Mouse (Mus musculus) layer of hippocampus, adult 11-12 months (tissue): ENCODE results near the gene Rps8.
"Not testable (repeated sequence)": the region's sequence is repeated elsewhere in the genome, so short reads cannot be mapped to it uniquely, and the experiment has no call there.

Source experiments
- DNase-seq: peaks from one replicate; pipeline ENCODE4 v3.0.0; 2022; ENCODE audit warnings: low spot score

Gene Rps8

DNA sequence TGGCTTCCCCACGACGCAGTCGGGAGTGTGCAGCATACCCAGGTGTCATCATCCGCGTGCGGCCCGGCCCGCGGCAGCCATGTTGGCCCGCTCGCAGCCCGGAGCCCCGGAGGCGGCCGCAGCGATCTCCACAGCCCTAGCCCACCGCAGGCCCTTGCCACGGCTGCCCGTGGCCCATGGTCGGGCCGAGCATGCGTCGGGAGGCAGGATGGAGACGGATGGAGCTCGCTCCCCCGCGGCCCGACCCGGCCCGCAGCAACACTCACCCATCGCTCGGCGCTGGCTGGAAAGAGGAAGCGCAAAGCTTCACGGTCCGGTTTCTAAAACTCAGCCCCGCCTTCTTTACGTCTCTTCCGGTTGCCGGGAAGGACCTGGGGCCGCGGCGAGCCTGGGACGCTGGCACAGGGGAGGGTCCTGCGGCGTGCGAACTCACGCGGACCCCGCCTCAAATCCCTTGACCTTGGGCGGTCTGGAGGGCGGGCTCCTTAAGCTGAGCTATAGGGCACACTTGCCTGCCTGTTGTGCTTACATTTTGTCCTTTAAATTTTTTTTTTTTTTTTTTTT, at the start of gene Rps8:
Rps8 (minus strand) TSS at position 452 of the 564 bp plus-strand sequence.
- DNase-seq = peak; percentile 87

DNA sequence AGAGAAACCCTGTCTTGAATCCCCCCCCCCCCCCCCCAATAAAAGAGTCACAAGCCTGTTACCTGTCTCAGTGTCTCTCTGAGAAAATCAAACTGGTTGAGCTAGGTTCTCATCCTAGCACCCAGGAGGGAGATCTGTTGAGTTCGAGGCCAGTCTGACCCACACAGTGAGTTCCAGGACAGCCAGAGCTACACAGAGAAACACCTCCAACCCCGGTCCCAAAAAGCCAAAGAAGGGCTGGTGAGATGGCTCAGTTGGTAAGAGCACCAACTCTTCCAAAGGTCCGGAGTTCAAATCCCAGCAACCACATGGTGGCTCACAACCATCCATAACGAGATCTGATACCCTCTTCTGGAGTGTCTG, 46.9 kb upstream of the Rps8 start:
- DNase-seq = no peak

DNA sequence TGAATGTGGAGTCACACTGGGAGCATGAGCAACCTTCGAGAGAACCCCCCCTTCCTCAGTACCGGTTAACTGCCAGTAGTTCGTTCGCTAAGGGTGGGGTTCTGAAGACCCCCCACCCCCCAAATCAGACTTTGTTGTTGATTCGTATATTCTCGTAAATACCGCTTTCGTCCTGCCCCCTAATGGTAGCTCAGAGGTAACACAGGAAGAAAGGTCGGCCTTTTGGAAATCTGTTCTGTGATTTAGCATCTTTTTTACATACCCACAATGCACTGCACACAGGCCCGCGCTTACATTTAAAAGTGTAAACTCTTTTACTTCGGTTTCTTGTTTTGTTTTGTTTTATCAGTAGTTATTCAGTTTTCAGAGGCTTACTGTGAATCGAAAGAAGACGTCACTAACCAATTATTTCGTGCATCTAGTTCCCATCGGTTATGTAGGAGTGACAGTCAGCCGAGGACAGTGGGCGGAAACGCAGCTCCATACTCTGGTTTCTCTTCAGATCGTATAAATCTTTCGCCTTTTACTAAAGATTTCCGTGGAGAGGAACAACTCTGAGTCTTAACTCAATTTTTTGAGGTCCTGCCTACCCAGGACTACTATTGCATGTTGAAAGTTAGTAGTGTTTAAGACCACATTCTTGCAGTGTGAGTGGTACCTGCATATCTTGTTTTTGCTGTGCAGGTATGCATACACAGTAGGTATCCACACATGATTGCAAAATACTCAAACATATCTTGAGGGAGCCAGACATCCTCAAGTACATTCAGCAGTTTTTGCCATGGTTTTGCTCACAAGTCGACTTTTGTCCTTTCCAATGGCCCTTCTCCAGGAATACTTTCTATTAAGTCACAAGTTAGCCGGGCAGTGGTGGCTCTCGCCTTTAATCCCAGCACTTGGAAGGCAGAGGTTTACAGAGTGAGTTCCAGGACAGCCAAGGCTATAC, 46.3 kb upstream of the Rps8 start:
- peak; percentile 47 for DNase-seq

DNA sequence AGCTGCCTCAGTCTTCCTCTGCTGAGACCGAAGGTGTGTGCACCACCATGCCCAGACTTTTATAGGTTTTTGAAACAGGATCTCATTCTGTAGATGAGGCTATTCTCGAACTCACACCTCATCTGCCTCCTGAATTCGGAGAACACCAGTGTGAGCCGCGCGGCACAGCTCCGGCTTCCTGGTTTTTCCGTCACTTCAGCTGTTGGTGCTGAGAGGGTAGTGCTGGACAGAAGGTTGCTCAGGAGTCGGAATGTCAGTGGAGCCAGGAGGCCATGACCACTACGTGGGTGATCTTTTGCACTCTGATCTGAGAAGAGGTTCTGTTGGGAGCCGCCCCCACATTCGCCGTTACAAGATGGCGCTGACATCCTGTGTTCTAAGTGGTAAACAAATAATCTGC, 35.8 kb upstream of the Rps8 start:
- no peak for DNase-seq

DNA sequence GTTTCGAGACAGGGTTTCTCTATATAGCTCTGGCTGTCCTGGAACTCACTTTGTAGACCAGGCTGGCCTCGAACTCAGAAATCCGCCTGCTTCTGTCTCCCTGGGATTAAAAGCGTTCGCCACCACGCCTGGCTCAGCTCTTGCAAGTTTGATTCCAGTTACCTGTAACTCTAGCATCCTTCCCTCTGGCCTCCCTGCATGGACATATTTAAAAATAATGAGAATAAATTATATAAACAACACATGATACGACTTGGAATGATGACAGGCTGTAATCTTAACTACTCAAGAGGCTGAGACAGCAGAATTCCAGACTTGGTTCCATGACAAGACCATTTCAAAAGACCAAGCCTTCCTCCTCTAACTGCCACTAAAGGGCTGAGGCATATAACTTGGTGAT, 34.6 kb upstream of the Rps8 start:
- DNase-seq = no peak

DNA sequence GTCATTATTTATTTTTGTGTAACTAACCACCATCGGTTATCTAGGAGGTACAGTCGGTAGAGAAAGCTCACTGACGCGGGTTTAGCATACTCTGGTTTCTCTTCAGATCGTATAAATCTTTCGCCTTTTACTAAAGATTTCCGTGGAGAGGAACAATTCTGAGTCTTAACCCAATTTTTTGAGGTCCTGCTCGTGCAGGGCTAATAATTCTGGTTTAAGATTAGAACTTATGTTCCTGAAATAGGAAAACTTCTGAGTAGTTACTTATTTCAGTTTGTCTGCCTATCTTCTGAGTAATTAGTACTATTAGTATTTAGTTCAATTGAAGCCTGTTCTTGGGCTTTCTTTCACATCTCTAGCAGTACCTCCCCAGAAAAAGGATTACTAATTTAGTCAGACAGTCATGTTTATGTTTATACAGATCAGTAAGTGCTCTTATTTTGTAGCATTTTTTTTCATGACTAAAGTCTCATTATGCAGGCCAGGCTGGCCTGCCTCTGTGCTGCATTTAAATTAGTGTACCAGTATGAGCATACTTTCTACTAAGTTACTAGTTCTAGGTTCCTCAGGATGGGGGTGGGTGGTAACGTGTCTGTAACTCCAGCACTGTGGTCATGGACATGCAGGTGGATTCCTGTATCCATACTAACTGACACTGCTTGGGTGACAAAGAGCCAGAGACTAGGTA, 34.0 kb upstream of the Rps8 start:
- peak; percentile 39 for DNase-seq

DNA sequence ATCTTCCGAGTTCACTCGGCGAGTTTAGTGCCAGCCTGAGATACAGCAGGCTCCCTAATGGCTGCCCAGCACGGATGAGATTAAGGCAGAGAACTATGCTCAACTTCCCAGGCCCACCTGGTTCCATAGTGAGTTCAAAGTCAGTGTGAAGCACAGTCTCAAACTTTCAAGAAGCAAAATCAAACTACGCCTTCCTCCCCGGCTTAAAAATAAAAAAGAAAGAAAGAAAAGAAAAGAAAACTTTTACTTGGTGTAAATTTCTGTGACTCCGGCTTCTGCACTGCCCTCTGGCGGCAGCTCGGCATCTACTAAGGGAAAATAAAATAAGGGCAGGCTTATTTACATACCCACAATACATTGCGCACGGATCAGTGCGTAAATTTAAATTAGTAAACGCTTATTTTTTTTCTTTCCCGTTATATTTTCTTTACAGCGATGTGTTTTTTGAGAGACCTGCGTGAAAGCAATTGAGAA, 33.4 kb upstream of the Rps8 start:
- DNase-seq = peak; percentile 88

DNA sequence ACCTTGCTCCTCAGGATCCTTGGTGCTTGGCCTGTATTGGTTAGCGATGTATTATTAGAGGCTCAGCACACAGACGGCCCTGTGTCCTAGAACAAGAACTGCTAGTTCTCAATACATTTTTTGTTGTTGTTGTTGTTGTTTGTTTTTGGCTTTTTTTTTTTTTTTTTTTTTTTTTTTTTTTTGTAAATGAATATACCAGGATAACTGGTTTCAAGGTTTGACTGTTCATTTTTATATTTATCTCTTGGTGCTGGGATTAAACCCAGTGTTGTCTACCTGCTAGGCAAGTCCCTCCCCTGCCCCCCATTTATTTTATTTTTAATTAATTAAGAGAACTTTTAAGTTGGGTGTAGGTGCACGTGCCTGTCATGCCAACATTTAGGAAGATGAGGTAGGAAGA, 32.9 kb upstream of the Rps8 start:
- DNase-seq = no peak

DNA sequence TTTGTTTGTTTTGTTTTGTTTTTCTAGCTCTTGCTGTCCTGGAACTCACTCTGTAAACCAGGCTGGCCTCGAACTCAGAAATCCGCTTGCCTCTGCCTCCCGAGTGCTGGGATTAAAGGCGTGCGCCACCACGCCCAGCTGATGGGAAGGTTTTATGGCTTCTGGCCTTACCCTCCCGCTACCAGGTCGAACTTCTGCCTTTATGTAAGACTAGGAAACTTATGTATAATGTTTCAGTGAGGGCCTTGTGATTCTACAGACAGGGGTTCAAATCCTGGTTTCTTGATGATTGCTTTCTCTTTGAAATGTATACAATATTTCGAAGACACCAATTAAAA, 26.7 kb upstream of the Rps8 start:
- not testable (repeated sequence) for DNase-seq

DNA sequence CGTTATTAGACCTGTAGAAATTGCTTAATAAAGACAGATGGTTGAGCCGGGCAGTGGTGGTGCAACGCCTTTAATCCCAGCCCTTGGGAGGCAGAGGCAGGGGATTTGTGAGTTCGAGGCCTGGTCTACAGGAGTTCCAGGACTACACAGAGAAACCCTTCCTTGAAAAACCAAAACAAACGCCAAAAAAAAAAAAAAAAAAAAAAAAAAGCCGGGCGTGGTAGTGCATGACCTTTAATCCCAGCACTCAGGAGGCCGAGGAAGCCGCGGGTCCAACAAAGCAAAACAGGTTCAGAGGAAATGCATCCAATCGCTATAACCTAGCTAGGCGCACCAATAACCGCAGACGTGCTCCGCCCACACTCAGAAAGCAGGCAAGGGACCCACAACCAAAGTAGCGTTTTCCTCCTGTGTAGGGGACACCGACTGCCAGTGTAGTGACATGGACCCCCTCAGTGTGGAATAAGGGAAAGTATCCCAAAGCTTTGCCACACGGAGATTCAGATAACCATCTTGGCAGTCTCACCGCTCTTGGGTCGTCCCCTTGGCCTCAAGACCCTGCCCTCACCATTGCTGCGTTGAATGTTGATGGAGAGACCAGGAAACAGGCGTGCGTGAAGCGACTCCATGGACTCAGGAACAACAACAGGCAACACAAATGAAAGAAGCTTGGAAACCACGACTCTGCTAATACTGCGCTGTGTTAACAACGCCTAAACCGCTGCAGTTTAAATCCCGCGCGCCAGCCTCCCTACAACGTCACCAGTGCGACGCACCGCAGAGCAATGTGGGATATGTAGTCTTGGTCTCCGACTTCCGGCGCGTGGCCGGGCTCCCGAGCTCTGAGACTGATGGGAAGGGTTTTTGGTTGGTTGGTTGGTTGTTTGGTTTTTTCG, 26.1 kb upstream of the Rps8 start, which contains the start of gene Kif2c:
Kif2c (minus strand) TSS at position 777 of the 896 bp plus-strand sequence.
- peak; percentile 93 for DNase-seq

DNA sequence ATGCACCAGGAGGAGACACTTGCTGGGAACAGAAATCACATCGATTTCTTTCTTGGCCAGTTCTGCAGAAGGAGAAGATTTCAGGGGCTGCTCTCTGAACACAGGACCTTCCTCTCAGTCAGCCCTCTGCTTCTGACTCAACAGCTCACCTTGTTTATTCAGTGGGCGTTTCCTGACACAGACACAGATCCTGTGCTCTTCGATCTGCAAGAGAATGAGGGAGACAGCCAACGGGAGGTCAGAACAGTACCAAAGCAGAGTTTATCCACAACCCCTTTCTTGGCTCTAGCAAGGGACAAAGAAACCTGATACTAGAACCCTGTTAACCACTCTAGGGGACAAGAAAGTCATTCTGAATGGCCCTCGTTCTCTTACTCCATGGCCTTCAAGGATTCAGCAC, 13.9 kb upstream of the Rps8 start:
- no peak for DNase-seq

DNA sequence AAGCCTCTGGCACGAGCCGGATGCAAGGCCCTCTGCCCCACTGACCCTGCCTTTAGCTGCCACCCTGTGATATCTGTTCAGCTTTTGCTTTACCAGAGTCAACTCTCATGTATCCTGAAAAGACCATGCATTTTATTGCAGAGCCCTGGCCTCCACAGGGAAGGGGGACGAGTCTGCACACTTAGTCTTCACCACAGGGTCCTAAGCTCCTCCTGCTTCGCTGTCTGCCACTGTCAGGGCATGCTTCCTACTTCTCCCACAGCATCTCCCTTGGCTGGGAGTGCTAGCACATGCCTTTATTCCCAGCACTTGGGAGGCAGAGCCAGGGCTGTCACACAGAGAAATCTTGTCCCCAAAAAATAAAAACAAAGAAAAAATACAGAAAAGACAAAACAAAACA, 5.1 kb upstream of the Rps8 start:
- DNase-seq = no peak

DNA sequence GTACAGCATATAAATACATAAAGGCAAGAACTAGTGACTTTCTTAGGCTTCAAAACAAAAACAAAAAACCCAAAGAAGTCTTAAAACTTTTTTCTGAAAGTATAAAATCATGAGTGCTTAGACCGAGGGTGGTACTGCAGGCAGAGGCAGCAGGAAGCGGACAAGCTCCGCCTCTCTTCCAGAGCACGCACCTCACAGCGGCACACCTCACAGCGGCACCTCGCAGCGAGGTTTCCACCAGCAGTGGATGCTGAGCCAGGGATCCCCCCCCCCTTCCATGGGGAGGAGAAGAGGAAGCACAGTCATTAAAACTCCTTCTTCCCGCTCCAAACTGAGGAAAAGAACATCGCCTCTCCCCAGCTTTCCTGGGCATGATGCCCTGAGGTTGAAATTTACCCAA, 3.6 kb upstream of the Rps8 start:
- no peak for DNase-seq

DNA sequence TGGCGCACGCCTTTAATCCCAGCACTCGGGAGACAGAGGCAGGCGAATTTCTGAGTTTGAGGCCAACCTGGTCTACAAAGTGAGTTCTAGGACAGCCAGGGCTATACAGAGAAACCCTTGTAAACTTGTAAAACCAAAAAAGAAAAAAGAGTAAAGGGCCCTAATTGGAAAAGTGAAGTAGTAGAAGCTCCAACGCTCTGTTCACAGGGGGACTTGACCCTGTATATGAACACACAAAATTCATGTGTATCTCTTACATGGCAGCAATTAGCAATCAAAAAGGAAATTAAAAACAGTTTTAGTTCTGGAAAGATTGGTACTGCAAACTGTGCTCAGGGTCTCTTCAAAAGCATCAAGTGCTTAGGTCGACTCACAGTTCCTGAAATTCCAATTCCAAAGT, 329 bp upstream of the Rps8 start:
- DNase-seq = no peak

DNA sequence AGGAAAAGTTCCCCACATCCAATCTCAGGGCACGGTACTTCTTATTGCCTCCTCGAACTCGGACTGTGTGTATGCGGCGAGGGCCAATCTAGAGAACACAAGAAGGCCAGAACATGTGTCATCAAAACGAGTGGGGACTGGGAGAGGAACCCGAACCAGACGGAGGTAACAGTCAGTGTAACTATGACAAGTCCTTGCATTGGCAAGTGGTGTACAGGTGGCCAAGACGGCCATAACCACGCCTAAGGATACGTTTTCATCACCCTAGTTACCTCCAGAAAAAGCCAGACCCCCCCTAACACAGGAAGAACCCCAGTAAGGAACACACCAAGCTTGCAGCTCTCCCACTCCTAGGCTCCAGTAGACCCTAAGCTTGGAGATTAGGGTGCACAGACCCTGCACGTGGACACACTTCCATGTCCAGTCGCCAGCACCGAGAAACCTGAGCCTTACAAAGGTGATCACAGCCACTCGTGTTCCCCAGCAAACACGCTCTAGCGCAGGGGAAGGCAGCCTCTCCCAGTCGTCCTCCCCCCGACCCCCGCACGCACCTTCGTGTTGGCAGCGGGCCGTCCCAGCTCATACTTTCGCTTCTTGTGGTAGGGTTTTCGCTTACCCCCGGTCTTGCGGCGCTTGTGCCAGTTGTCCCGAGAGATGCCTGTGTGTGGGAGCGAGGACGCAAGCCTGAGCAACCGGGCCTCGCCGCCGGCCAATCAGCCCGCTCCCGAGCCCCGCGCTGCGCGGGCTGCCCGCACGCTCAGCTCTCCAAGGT, 837 bp downstream of the Rps8 start:
- DNase-seq = no peak

DNA sequence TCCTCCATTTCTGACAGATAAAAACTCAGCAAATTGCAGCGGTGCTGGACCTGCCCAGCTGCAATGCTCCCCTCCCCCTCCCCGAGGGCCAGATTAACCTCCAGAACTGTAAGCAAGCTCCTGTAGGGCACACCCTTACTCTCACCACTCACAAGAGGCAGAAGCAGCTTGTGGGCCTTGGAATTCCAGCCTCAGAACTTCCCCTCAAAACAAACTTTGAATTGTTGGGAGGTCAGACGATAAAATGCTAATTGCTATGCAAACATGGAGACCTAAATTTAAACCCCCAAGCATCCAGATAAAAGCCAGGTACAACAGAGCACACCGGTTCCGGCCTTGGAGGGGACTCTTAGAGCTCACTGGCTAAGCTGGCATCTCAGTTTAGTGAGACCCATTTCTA, 3.3 kb downstream of the Rps8 start:
- DNase-seq = no peak

DNA sequence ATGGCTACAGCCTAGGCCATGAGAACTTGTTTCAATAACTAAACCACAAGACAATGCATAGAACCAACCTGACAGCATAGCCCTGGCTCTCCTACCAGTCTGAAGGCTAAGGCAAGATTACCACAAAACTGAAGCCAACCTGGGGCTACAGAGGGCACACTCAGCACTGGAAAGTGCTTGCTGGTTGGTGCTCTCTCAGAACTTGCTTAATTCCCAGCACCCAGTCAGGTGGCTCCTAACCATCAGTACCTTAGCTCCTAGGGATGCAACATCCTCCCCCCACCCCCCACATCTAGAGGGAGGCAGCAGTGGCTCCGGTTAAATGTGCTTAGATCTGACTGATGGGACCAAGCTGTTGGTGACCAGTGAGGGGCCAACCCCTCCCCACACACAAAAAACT, 4.6 kb downstream of the Rps8 start:
- DNase-seq = no peak

DNA sequence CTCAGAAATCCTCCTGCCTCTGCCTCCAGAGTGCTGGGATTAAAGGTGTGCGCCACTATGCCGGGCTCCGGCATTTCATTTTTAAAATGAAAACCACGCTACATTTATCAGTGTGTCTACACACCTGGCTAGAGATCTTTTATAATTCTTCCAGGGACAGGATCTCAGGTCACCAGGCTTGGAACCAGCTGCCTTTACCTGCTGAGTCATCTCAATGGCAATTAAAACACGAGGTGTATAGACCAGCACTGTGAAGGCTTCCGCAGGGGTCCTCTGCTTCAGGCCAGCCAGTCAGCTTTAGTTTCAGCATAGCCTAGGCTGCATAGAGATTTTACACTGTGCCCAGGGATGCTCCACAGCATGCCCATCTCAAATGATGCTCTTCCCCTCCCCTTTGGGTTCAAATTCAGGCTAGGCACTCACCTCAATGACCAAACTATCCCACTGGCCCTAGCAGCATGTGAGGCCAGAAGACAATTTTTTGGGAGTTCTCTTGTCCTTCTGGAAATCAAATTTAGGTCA, 5.8 kb downstream of the Rps8 start:
- DNase-seq = no peak

DNA sequence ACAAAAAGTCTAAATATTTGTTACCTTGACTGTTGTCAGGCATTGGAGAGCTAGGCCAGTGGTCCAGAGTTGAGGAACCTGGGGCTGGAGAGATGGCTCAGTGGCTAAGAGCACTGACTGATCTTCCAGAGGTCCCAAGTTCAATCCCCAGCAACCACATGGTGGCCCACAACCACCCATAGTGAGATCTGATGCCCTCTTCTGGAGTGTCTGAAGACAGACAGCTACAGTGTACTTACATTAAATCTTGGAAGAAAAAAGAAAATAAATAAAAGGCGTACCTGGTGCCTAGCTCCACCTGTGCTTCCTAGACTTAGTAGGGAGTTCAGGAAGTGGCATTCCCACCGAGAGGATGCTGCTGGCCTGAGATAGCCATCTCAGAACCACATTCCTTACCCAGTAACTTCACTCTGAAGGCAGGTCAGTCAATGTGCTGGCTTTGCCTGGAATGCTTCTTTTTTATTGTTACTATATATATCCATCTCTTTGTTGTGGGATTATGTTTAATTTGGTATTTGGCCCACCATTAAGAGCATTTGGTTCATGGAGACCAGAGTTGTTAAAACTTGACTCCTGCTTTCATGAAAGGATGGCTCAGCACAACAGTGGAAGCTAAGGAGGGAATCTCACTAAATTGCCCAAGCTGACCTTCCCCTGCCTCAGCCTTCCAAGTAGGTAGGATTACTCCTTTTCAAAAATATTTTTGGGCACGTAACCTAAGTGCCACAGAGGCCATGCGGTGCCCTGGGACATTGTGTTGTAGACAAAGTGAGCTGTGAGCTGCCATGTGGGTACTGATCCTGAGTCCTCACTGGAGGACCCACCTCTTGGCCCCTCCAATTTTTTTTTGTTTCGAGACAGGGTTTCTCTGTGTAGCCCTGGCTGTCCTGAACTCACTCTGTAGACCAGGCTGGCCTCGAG, 6.5 kb downstream of the Rps8 start:
- DNase-seq = no peak

DNA sequence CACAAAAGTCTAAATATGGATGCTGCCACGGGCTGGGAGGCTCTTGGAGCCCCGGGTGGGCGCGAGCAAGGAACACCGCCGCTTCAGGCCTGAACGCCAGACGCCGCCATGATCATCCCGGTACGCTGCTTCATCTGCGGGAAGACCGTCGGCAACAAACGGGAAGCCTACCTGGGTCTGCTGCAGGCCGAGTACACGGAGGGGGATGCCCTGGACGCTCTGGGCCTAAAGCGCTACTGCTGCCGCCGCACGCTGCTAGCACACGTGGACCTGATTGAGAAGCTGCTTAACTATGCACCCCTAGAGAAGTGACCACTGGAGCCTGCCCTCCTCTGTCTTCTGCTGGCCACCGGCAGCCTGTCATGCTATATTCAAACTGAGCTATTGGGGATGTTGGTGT, 7.2 kb downstream of the Rps8 start:
- DNase-seq = no peak
